Mouse (Mus musculus) large intestine, adult 2 months (tissue): ENCODE measurements around the gene Yipf2. TPM values are rescaled to one million over a fixed set of nuclear protein-coding genes. Genes with fewer than 3 reads are reported as not detected.

Source experiments
- polyA plus RNA-seq: library from polyadenylated mRNA; depleted of rRNA; stranded (reverse); fragments of >200 nt; gene quantifications from 2 replicates; pipeline ENCODE4 v1.2.3, GENCODE M21; 2012; rRNA removed

The Yipf2 gene
- polyA plus RNA-seq, 1 experiment, result 31.1 TPM

Other genes with a start within 250 kb of the Yipf2 start
- gene Ilf3, start 225.0 kb downstream of the Yipf2 start, polyA plus RNA-seq, result 31.1 and 33.9 TPM in 2 replicates
- 35.5 and 42.5 TPM in 2 replicates for gene Qtrt1, start 181.0 kb downstream of the Yipf2 start, polyA plus RNA-seq
- gene Dnm2, start 167.9 kb downstream of the Yipf2 start, polyA plus RNA-seq, result 161 and 217 TPM in 2 replicates
- gene Tmed1, start 82.6 kb downstream of the Yipf2 start, polyA plus RNA-seq, result 11.6 and 15.5 TPM in 2 replicates
- 1.7 and 3.0 TPM in 2 replicates for gene AB124611, start 66.7 kb downstream of the Yipf2 start, polyA plus RNA-seq
- 36.2 and 50.3 TPM in 2 replicates for gene Carm1, start 45.9 kb downstream of the Yipf2 start, polyA plus RNA-seq
- 15.2 and 18.0 TPM in 2 replicates for gene Timm29, start 106 bp downstream of the Yipf2 start, polyA plus RNA-seq
- 25.3 and 38.3 TPM in 2 replicates for gene Smarca4, start 23.3 kb upstream of the Yipf2 start, polyA plus RNA-seq
- 64.7 and 74.0 TPM in 2 replicates for gene Ldlr, start 130.7 kb upstream of the Yipf2 start, polyA plus RNA-seq
- 28.5 and 31.7 TPM in 2 replicates for gene Spc24, start 167.5 kb upstream of the Yipf2 start, polyA plus RNA-seq
- gene Kank2, start 205.9 kb upstream of the Yipf2 start, polyA plus RNA-seq, result 11.3 and 16.0 TPM in 2 replicates
- gene Angptl8, start 242.7 kb upstream of the Yipf2 start, polyA plus RNA-seq, result 6.2 and 7.6 TPM in 2 replicates